Mouse (Mus musculus) erythroblast, adult 5-6 weeks (primary cell): ENCODE results near the gene Sar1b. TPM values are rescaled to one million over a fixed set of nuclear protein-coding genes. Genes with fewer than 3 reads are reported as not detected.
"Not testable (repeated sequence)": the region's sequence is repeated elsewhere in the genome, so short reads cannot be mapped to it uniquely, and the experiment has no call there.

ENCODE experiments used
- ATAC-seq: replicated peaks from 2 replicates; pipeline ENCODE4 v1.8.0; 2016; ENCODE audit warnings: moderate number of reproducible peaks, mild to moderate bottlenecking, moderate TSS enrichment, inconsistent platforms; ENCODE audit not compliant: poor library complexity, low FRiP score, severe bottlenecking
- total RNA-seq, 2 experiments: library from RNA; stranded (forward) in 1 of 2; stranded (reverse) in 1 of 2; fragments of 150-400 nt in 1 of 2; fragments of 200-764, 138-1000 nt in 1 of 2; gene quantifications; 2 replicates each; pipeline versions ENCODE4 v1.2.3 to v1.2.4; 2015 to 2017; ENCODE audit warnings: low replicate concordance in 2 of 2

Sar1b gene
- total RNA-seq (2015; ENCODE audit: low replicate concordance): 46.6 and 58.4 TPM in 2 replicates
- total RNA-seq (2017; ENCODE audit: low replicate concordance): 10.6 and 21.3 TPM in 2 replicates

GRCm38 (mm10) chr11:51763213-51763907 is at the start of gene Sar1b, which contains the start of gene Sec24a:
Gene Sar1b (plus strand): TSS chr11:51763687.
Gene Sec24a (minus strand): TSS chr11:51763634.
- peak; percentile 99 for ATAC-seq

- no peak for ATAC-seq
These were observed 42.4 kb upstream of the Sar1b start for GRCm38 (mm10) chr11:51721066-51721465.

- ATAC-seq: no peak
These were observed 30.6 kb upstream of the Sar1b start for GRCm38 (mm10) chr11:51732883-51733282.

GRCm38 (mm10) chr11:51734218-51734617 is 29.3 kb upstream of the Sar1b start:
- ATAC-seq: not testable (repeated sequence)

GRCm38 (mm10) chr11:51738651-51739403 is 24.7 kb upstream of the Sar1b start:
- ATAC-seq: peak; percentile 84

- ATAC-seq: 0 out of 2 replicates have a peak, but pooled peaks have one; percentile 20
These were observed 22.8 kb upstream of the Sar1b start for GRCm38 (mm10) chr11:51740701-51741100.

GRCm38 (mm10) chr11:51746096-51746495 is 17.4 kb upstream of the Sar1b start:
- no peak for ATAC-seq

- not testable (repeated sequence) for ATAC-seq
These were observed 11.8 kb upstream of the Sar1b start for GRCm38 (mm10) chr11:51751623-51752225.

- ATAC-seq: peak; percentile 48
These were observed 7.7 kb upstream of the Sar1b start for GRCm38 (mm10) chr11:51755621-51756311.

- peak; percentile 99 for ATAC-seq
These were observed 7.1 kb upstream of the Sar1b start for GRCm38 (mm10) chr11:51756352-51756771.

- ATAC-seq: no peak
These were observed 6.5 kb upstream of the Sar1b start for GRCm38 (mm10) chr11:51757023-51757422.

- no peak for ATAC-seq
These were observed 5.9 kb upstream of the Sar1b start for GRCm38 (mm10) chr11:51757625-51758024.

- not testable (repeated sequence) for ATAC-seq
These were observed 5.3 kb upstream of the Sar1b start for GRCm38 (mm10) chr11:51758207-51758606.

- ATAC-seq: no peak
These were observed 4.2 kb upstream of the Sar1b start for GRCm38 (mm10) chr11:51759251-51759650.

- ATAC-seq: no peak
These were observed 3.4 kb upstream of the Sar1b start for GRCm38 (mm10) chr11:51759941-51760657.

- no peak for ATAC-seq
These were observed 2.2 kb upstream of the Sar1b start for GRCm38 (mm10) chr11:51761241-51761640.

- ATAC-seq: peak; percentile 37; the same call in 1 of the 2 replicates
These were observed 468 bp downstream of the Sar1b start for GRCm38 (mm10) chr11:51763955-51764354.

- ATAC-seq: no peak
These were observed 1.3 kb downstream of the Sar1b start for GRCm38 (mm10) chr11:51764816-51765215.

GRCm38 (mm10) chr11:51767579-51768220 is 4.2 kb downstream of the Sar1b start:
- ATAC-seq: no peak
